Mouse (Mus musculus) C2C12 (cell line): ENCODE measurements around the gene Rock2.

Experiments
- CEBPB ChIP-seq: IDR thresholded peaks from one replicate; pipeline ENCODE4 v1.6.1; 2011; ENCODE audit warnings: low read depth, mild to moderate bottlenecking, control low read depth, moderate library complexity
- CTCF ChIP-seq: IDR thresholded peaks from one replicate; pipeline ENCODE4 v1.5.1; 2011; ENCODE audit not compliant: control insufficient read depth, insufficient read depth, insufficient read length
- FOSL1 ChIP-seq: IDR thresholded peaks from one replicate; pipeline ENCODE4 v1.8.0; 2011; ENCODE audit warnings: mild to moderate bottlenecking, low read length; ENCODE audit not compliant: poor library complexity, insufficient read depth, severe bottlenecking
- MAX ChIP-seq: IDR thresholded peaks from one replicate; pipeline ENCODE4 v1.6.1; 2011; ENCODE audit warnings: mild to moderate bottlenecking, control low read depth
- MYOG ChIP-seq: IDR thresholded peaks from one replicate; pipeline ENCODE4 v1.6.1; 2011; ENCODE audit not compliant: control insufficient read depth, insufficient read length; ENCODE audit errors: extremely low read depth
- USF1 ChIP-seq: IDR thresholded peaks from one replicate; pipeline ENCODE4 v1.6.1; 2011; ENCODE audit warnings: low read depth, mild to moderate bottlenecking, control low read depth, moderate library complexity

DNA sequence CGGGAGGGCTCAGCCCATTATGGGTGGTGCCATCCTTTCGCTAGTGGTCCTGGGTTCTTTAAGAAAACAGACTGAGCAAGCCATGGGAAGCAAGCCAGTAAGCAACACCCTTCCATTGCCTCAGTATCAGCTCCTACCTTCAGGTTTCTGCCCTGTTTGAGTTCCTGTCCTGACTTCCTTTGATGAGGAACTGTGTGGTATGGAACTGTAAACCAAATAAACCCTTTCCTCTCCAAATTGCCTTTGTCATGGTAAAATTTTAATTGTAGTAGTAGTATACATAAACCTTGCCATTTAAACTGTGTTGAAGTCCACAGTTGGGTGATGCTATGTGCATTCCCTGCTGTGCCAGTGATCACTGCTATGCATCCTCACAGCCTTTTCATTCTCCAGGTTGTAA, 2.5 kb downstream of the Rock2 start:
- TF ChIP-seq CTCF (no peak), USF1 (no peak), FOSL1 (no peak), CEBPB (no peak), MAX (no peak), MYOG (no peak)
